Mouse (Mus musculus) brain, embryonic 14.5 days (tissue): ENCODE measurements around the gene Ing4.

Experiments
- CTCF ChIP-seq: fragments of 200-500 bp; IDR thresholded peaks from 2 replicates; pipeline ENCODE4 v1.5.1; 2012; ENCODE audit warnings: inconsistent platforms, mild to moderate bottlenecking, moderate library complexity, borderline replicate concordance; ENCODE audit not compliant: insufficient read depth, insufficient read length; ENCODE audit errors: extremely low read depth
- POLR2A ChIP-seq: fragments of 200-500 bp; IDR thresholded peaks from 2 replicates; pipeline ENCODE4 v1.6.1; 2012; ENCODE audit warnings: mild to moderate bottlenecking, inconsistent platforms, borderline replicate concordance; ENCODE audit not compliant: poor library complexity, insufficient read depth, insufficient read length, severe bottlenecking; ENCODE audit errors: extremely low read depth

DNA sequence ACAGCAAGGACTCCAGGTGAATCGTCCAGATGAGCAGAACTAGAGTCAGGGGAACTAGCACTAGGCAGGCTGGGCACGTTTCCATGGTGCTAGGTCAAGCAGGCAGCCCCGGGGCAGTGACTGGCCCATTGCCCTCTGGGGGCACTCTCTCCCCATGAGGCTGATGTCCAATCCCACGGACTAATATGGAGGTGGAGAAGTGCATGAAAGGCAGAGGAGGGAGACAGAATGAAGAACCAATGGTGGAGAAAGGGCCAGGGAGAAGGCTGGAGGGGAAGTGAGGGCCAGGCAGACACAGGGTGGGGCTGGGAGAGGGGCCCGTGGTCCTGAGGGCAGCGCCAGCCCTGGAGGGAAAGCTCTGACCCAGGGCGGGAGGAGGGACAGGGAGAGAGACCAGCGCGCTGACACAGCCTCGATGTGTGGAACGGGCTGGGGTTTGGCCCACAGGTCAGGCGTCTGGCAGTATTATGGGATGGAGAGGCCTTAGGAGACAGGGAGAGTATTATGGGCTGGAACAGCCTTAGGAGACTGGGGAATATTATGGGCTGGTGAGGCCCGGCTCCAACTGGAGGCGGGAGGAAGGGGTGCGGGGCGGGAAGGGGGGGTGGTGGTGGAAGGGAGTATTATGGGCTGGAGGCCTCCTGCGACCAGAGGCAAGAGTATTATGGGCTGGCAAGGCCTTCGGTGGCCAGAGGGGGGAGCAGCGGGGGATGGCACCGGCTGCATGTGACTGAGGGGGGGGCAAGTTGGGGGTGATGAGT, 49.2 kb downstream of the Ing4 start:
- TF ChIP-seq POLR2A (no peak), CTCF (no peak)
